Mouse (Mus musculus) megakaryocyte, adult 5-6 weeks (primary cell): ENCODE measurements around the gene Pard3. TPM values are rescaled to one million over a fixed set of nuclear protein-coding genes. Genes with fewer than 3 reads are reported as not detected.

Experiments used
- ATAC-seq: 2 replicates; pipeline ENCODE4 v1.8.0; 2016; ENCODE audit warnings: mild to moderate bottlenecking, inconsistent platforms; ENCODE audit not compliant: poor library complexity, severe bottlenecking
- total RNA-seq, 2 experiments: library from RNA; stranded (forward) in 1 of 2; stranded (reverse) in 1 of 2; fragments of 153-499, 151-499 nt in 1 of 2; fragments of 221-1000, 200-1000 nt in 1 of 2; gene quantifications; 2 replicates each; pipeline versions ENCODE4 v1.2.3 to v1.2.4; 2015 to 2017

Gene Pard3
- total RNA-seq, 2 experiments from 2014 or later: not detected

GRCm38 (mm10) chr8:127577656-127578055 lies 514.0 kb downstream of the Pard3 start:
- no peak for ATAC-seq

GRCm38 (mm10) chr8:127579436-127579835 lies 515.7 kb downstream of the Pard3 start:
- ATAC-seq: peak; percentile 37; the same call in 1 of the 2 replicates

- ATAC-seq: no peak
Observed at GRCm38 (mm10) chr8:127583429-127583828, 519.7 kb downstream of the Pard3 start.

- no peak for ATAC-seq
Observed at GRCm38 (mm10) chr8:127585618-127586017, 521.9 kb downstream of the Pard3 start.

GRCm38 (mm10) chr8:127586681-127587080 lies 523.0 kb downstream of the Pard3 start:
- ATAC-seq: no peak

GRCm38 (mm10) chr8:127588313-127588712 lies 524.6 kb downstream of the Pard3 start:
- ATAC-seq: peak; percentile 53; the same call in 1 of the 2 replicates

GRCm38 (mm10) chr8:127589291-127589690 lies 525.6 kb downstream of the Pard3 start:
- peak; percentile 60 for ATAC-seq

GRCm38 (mm10) chr8:127590674-127591186 lies 527.0 kb downstream of the Pard3 start:
- ATAC-seq: no peak

GRCm38 (mm10) chr8:127592648-127593574 lies 529.2 kb downstream of the Pard3 start:
- ATAC-seq: peak; percentile 51

- ATAC-seq: no peak
Observed at GRCm38 (mm10) chr8:127600641-127601040, 536.9 kb downstream of the Pard3 start.

GRCm38 (mm10) chr8:127603062-127603461 lies 539.4 kb downstream of the Pard3 start:
- no peak for ATAC-seq

- ATAC-seq: no peak
Observed at GRCm38 (mm10) chr8:127608541-127609270, 545.0 kb downstream of the Pard3 start.

- no peak for ATAC-seq
Observed at GRCm38 (mm10) chr8:127609316-127609715, 545.6 kb downstream of the Pard3 start.

GRCm38 (mm10) chr8:127614206-127614605 lies 550.5 kb downstream of the Pard3 start:
- no peak for ATAC-seq

- no peak for ATAC-seq
Observed at GRCm38 (mm10) chr8:127616681-127617080, 553.0 kb downstream of the Pard3 start.

GRCm38 (mm10) chr8:127622137-127622536 lies 558.4 kb downstream of the Pard3 start:
- ATAC-seq: no peak

- no peak for ATAC-seq
Observed at GRCm38 (mm10) chr8:127638232-127639087, 574.8 kb downstream of the Pard3 start.

GRCm38 (mm10) chr8:127639088-127639453 lies 575.4 kb downstream of the Pard3 start:
- no peak for ATAC-seq

- no peak for ATAC-seq
Observed at GRCm38 (mm10) chr8:127655559-127655958, 591.9 kb downstream of the Pard3 start.
